Mouse (Mus musculus) layer of hippocampus, adult 11-12 months (tissue): ENCODE data around the gene Angptl2.

ENCODE experiments used
- DNase-seq: peaks from one replicate; pipeline ENCODE4 v3.0.0; 2022; ENCODE audit warnings: low spot score

Angptl2 gene

GRCm38 (mm10) chr2:33270569-33270968, 54.7 kb downstream of the Angptl2 start:
- no peak for DNase-seq

- DNase-seq, result no peak
These were observed 55.6 kb downstream of the Angptl2 start for GRCm38 (mm10) chr2:33271511-33271910.

GRCm38 (mm10) chr2:33272665-33273439, 57.0 kb downstream of the Angptl2 start:
- no peak for DNase-seq

GRCm38 (mm10) chr2:33274719-33275490, 59.0 kb downstream of the Angptl2 start:
- DNase-seq, result no peak

DNA sequence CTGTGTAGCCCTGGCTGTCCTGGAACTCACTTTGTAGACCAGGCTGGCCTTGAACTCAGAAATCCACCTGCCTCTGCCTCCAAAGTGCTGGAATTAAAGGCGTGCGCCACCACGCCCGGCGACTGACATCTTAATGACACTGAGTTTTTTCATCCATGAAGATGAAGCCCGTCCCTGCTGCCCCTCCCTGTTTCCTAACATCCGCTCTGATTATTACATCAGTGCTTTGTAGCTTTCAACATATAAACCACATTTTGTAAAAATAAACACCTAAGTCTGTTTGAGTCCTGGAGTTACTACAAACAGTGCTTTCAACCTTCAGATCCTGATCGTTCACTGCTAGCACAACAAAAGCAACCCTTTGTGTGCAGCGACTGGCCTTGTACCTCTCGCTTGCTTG, 63.9 kb downstream of the Angptl2 start:
- no peak for DNase-seq

DNA sequence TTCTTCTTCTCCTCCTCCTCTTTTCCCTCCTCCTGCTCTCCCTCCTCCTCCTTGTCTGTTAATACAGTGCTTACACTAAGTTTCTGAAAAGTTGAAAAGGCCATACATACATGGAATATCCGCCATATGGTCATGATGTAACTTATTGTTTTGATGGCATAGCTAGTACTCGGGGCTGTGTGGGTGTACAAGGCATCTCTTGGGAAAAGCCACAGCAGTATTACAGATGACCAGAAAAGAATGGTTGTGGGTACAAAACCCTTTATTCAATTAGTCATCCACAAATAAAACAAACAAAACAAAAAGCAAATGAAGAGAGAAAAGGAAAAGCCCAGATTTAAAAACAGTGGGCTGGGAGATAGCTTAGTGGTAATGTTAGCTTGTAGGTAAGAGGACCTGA, 64.7 kb downstream of the Angptl2 start:
- no peak for DNase-seq

DNA sequence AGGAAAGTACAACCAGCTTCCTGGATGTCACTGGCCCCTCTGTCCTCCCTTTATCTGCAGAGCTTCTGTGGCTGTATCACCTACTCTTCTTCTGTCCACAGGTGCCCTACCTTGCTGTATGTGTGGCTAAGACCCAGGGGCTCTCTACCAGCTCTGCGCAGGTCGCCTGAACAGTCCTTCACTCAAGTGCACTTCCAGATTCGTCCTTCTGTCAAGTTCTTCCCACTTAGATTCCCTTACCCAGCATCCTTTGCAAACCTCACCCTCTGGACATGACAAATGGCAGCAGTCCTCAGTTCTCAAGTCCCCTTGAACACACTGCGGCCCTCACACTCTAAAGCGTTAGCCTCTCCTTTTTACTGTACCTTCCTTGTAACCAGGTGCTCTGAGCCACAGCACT, 65.9 kb downstream of the Angptl2 start:
- DNase-seq, result no peak

DNA sequence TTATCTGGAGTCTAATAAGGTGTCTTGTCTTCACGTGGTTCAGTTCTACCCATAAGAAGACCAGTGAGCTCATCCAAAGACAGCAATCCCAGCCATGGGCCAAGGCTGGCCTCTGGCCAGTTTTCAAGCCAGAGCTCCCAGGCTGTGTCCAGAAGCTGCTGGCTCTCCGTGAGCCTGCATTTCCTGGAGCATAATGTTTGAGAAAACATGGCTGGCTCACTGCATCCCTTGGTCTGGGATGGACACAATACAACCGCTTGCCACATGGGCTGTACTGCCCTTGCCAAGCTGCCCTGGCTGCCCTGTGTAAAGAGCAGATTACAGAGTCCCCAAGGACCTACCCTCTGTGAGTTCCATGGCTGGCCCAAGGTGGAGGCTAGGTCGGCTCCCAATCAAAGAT, 67.0 kb downstream of the Angptl2 start:
- no peak for DNase-seq

DNA sequence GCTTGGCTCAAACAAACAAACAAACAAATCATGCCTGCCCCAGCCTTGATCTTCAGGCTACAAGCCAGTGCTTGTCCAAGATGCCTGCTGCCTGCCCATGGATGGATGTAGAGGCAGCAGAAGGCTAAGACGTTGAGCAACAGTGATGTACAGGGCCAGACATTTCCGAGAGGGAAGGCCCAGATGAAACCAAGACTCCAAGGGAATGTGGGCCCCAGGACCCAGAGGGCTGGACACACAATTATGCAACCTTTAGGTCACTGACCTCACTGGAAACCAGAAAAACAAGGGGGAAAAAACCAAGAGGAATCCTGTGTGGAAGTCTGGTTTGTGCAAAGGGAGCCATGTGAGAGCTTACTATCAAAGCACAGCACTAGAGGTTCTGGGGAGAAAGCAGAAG, 67.8 kb downstream of the Angptl2 start:
- no peak for DNase-seq

- no peak for DNase-seq
These were observed 73.0 kb downstream of the Angptl2 start for GRCm38 (mm10) chr2:33288837-33289236.

DNA sequence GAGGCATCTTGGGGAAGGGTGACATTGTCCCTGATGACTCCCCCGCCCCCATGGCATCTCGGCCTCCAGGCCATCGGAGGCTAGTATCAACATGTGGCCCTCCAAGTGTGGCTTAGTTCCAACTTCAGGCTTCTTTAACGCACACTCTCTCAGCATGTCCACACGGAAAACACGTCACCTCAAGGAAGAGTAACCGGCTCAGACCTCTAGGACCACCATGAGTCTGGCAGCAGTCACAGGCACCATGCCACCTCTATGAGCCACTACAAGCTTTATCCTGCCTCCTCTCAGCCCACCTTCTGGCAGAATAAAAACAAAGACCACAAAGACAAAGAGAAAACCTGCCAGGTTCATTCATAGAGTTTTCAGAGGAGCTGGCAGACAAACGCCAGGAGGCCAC, 74.6 kb downstream of the Angptl2 start:
- no peak for DNase-seq

GRCm38 (mm10) chr2:33292057-33292456, 76.2 kb downstream of the Angptl2 start:
- no peak for DNase-seq

GRCm38 (mm10) chr2:33295115-33295514, 79.2 kb downstream of the Angptl2 start:
- no peak for DNase-seq
